Mouse (Mus musculus) midbrain, postnatal 0 days (tissue): ENCODE measurements around the gene Slc27a4. TPM values are rescaled to one million over a fixed set of nuclear protein-coding genes. Genes with fewer than 3 reads are reported as not detected.
A peak's percentile ranks its signal among the peaks of the same experiment; 100 is the strongest.

Experiments
- ATAC-seq: fragments of 200-750 bp; cut with Nextera tagmentation; 2 replicates; pipeline ENCODE4 v1.8.0; 2017; ENCODE audit warnings: moderate number of reproducible peaks, mild to moderate bottlenecking, moderate TSS enrichment, moderate library complexity; ENCODE audit not compliant: low FRiP score
- DNase-seq: peaks from one replicate; pipeline ENCODE4 v3.0.0-alpha.2; 2015; ENCODE audit warnings: low spot score
- H3K27ac ChIP-seq: fragments of 300-500 bp; sonication (generic); 2 replicates; pipeline ENCODE4 v1.5.1; 2014; ENCODE audit warnings: low read depth, mild to moderate bottlenecking, low read length, mixed read lengths
- H3K27me3 ChIP-seq: fragments of 300-500 bp; sonication (generic); 2 replicates; pipeline ENCODE4 v1.6.1; 2014; ENCODE audit warnings: low read length, control low read depth, mixed read lengths; ENCODE audit not compliant: insufficient read depth
- H3K36me3 ChIP-seq: fragments of 300-500 bp; sonication (generic); 2 replicates; pipeline ENCODE4 v1.6.1; 2014; ENCODE audit warnings: low read length, control low read depth, mixed read lengths; ENCODE audit not compliant: insufficient read depth
- H3K4me1 ChIP-seq: fragments of 300-500 bp; sonication (generic); 2 replicates; pipeline ENCODE4 v1.6.1; 2014; ENCODE audit warnings: mild to moderate bottlenecking, control low read depth, antibody characterized with exemption, low read length, mixed read lengths; ENCODE audit not compliant: insufficient read depth
- H3K4me2 ChIP-seq: fragments of 300-500 bp; sonication (generic); 2 replicates; pipeline ENCODE4 v1.6.1; 2014; ENCODE audit warnings: low read depth, mild to moderate bottlenecking, low read length, mixed read lengths; ENCODE audit not compliant: poor library complexity, severe bottlenecking
- H3K4me3 ChIP-seq: fragments of 300-500 bp; sonication (generic); 2 replicates; pipeline ENCODE4 v1.5.1; 2014; ENCODE audit warnings: low read depth, mild to moderate bottlenecking, low read length, moderate library complexity
- H3K9ac ChIP-seq: fragments of 300-500 bp; sonication (generic); replicated peaks from 2 replicates; pipeline ENCODE4 v1.6.1; 2014; ENCODE audit warnings: mild to moderate bottlenecking, low read length, moderate library complexity, mixed read lengths; ENCODE audit not compliant: poor library complexity, severe bottlenecking
- H3K9me3 ChIP-seq: fragments of 300-500 bp; sonication (generic); 2 replicates; pipeline ENCODE4 v1.6.1; 2016; ENCODE audit warnings: low read length, control low read depth
- CTCF ChIP-seq: IDR thresholded peaks from 2 replicates; pipeline ENCODE4 v1.5.1; 2016; ENCODE audit warnings: antibody characterized with exemption, mild to moderate bottlenecking
- WGBS: fragments of 180-500 bp; shearing (Covaris S2); extraction: QIAGEN DNeasy Blood & Tissue Kit; methylation state at CpG from one replicate; pipeline ENCODE4 v1.1.7; 2014; 5-methylcytosine and 5-hydroxymethylcytosine counted together
- polyA plus RNA-seq: library from polyadenylated mRNA; unstranded; fragments of >200 nt; fragmentation: Nextera tagmentation; extraction: Ambion mirVana; gene quantifications from 2 replicates; pipeline ENCODE4 v1.2.1, GENCODE M21; 2015
- total RNA-seq: library from RNA; depleted of rRNA; stranded (reverse); fragments of >200 nt; gene quantifications from 2 replicates; pipeline ENCODE4 v1.2.3, GENCODE M21; 2014

The Slc27a4 gene
- total and polyA plus RNA-seq, 2 experiments from 2014 or later = 48.5 to 128 TPM

DNA sequence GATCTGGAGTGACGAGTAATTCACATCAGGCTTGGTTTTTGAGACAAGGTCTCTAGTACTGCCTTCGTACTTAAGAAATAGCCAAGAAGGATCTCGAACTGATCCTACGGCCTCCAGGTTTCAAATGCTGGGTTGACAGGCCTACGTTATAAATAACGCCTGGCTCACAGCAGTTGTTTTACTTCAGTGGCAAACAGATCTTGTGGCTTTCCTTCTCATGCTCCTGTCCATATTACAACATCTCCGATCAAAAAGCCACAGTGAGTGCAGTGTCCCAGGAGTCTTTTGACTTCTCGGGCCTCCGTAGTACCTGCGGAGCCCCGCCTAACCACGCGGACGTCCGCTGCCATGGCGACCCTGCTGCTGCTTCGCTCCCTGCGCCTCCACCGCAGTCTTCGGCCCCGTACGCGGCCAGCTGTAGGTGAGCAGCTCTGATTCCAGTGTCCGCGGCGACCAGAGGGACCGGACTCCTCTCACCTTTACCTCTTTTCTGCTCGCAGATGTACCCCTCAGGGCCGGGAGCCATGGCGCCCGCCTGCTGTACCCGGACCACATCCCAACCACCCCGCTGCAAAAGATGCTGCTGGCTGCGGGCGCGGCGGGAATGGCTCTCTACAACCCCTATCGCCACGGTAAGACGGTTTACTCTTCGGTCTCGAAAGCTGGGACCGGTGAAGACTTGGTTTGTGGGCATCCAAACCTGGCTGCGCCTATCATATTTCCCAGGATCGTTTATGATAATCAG lies 14.3 kb upstream of the Slc27a4 start, which contains the start of gene Trub2:
Gene Trub2, minus strand, starts transcription at position 566 of the 745 bp plus-strand sequence.
- Histone ChIP-seq H3K27me3 (no peaks in the 10 kb centered on the region), H3K4me1 (0 out of 2 replicates have a peak, but pooled peaks cover 4% of the 10 kb centered on the region), H3K4me2 (peak within 1 kb of the TSS; percentile 81), H3K27ac (peak within 1 kb of the TSS; percentile 81), H3K36me3 (peaks cover 48% of the 10 kb centered on the region), H3K4me3 (peak within 1 kb of the TSS; percentile 80), H3K9ac (peak within 1 kb of the TSS; percentile 75), H3K9me3 (no peaks in the 10 kb centered on the region)
- WGBS = under 1% methylated on average over 45 of the region's 45 CpGs
- TF ChIP-seq CTCF = no peak
- ATAC-seq (peak; percentile 85), DNase-seq (peak; percentile 85)

DNA sequence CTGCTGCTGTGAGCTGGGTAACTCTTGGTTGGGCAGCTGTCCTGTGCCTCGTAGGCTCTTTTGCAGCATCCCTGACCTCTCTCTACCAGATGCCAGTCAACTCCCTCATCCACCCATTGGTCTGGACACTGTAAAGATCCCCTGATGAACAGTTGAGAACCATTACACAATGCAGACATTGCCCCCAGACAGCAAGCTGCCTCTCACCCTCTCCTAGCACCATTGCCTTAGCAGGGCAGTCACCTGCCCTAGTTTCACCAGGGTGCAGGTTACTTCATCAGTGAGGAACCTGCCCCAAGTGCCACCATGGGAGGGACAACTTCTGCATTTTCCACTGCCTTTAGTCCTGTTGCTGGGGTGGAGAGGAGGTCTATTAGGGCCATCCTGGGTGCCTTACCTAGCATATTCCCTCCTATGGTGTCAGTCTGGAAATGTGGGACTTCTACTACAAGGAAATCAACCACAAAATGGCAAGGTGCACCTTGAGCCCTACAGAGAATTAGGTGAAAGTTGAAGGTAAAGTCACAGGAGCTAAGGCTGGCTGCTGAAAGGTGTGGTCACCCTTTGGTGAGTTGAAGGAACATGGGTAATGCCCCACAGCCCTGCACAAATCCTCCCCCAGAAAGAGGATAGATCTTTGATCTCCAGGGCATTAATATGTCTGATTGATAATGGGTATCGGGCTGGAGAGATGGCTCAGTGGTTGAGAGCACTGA lies 9.5 kb upstream of the Slc27a4 start:
- H3K4me1 ChIP-seq = no peaks in the 10 kb centered on the region
- H3K27me3 ChIP-seq = no peaks in the 10 kb centered on the region
- no peak overlapping the region for H3K9ac ChIP-seq
- H3K9me3 ChIP-seq = no peaks in the 10 kb centered on the region
- no peak for DNase-seq
- H3K4me2 ChIP-seq = no peak overlapping the region
- TF ChIP-seq CTCF = no peak
- no peak for ATAC-seq
- 95% methylated on average over 2 of the region's 2 CpGs for WGBS
- no peak overlapping the region for H3K4me3 ChIP-seq
- peaks cover 48% of the 10 kb centered on the region for H3K36me3 ChIP-seq
- H3K27ac ChIP-seq = no peak overlapping the region

GRCm38 (mm10) chr2:29802827-29803201 lies 380 bp downstream of the Slc27a4 start:
- peak overlapping the region; percentile 61 for H3K4me2 ChIP-seq
- H3K27me3 ChIP-seq = no peaks in the 10 kb centered on the region
- peak overlapping the region; percentile 95 for H3K9ac ChIP-seq
- DNase-seq = peak; percentile 30
- TF ChIP-seq CTCF = no peak
- peaks cover 34% of the 10 kb centered on the region for H3K36me3 ChIP-seq
- H3K9me3 ChIP-seq = no peaks in the 10 kb centered on the region
- peak; percentile 74 for ATAC-seq
- peak overlapping the region; percentile 85 for H3K27ac ChIP-seq
- peak overlapping the region; percentile 91 for H3K4me3 ChIP-seq
- H3K4me1 ChIP-seq = peaks cover 3% of the 10 kb centered on the region; the same call in 1 of the 2 replicates
- WGBS = under 1% methylated on average over 30 of the region's 39 CpGs

DNA sequence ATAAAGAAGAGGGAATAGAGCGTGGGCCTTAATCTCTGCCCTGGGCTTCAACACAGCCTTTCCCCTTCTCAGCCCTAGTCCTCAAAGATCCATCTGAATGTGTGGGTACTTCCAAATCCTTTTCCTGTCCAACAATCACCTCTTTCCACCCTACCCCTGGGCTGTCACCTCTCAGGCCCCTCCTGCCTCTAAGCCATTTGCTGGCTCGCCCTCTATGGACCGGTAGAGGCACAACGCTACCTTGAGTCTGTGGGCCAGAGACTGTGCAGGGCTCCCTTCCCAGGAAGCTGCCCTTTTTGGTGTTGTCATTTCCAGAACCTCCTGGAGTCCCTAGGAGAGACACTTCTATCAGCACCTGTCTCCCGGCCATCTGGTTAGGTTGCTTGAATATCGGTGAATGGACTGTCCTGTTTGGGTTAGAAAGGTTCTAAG lies 982 bp downstream of the Slc27a4 start:
- no peaks in the 10 kb centered on the region for H3K27me3 ChIP-seq
- peak overlapping the region; percentile 85 for H3K27ac ChIP-seq
- TF ChIP-seq CTCF = peak; percentile 67
- peak overlapping the region; percentile 95 for H3K9ac ChIP-seq
- H3K4me1 ChIP-seq = peaks cover 3% of the 10 kb centered on the region; the same call in 1 of the 2 replicates
- ATAC-seq (no peak), DNase-seq (peak; percentile 46)
- H3K9me3 ChIP-seq = no peaks in the 10 kb centered on the region
- WGBS = 17% methylated on average over 6 of the region's 6 CpGs
- peaks cover 39% of the 10 kb centered on the region for H3K36me3 ChIP-seq
- peak overlapping the region; percentile 91 for H3K4me3 ChIP-seq
- peak overlapping the region; percentile 61 for H3K4me2 ChIP-seq

GRCm38 (mm10) chr2:29815678-29816371 lies 13.4 kb downstream of the Slc27a4 start:
- WGBS = 84% methylated on average over 11 of the region's 11 CpGs
- no peak overlapping the region for H3K4me3 ChIP-seq
- H3K27me3 ChIP-seq = no peaks in the 10 kb centered on the region
- no peak overlapping the region for H3K27ac ChIP-seq
- H3K36me3 ChIP-seq = peaks cover 57% of the 10 kb centered on the region
- no peak overlapping the region for H3K4me2 ChIP-seq
- no peak for TF ChIP-seq CTCF
- peaks cover 11% of the 10 kb centered on the region; the same call in 1 of the 2 replicates for H3K4me1 ChIP-seq
- ATAC-seq (no peak), DNase-seq (no peak)
- no peak overlapping the region for H3K9ac ChIP-seq
- no peaks in the 10 kb centered on the region for H3K9me3 ChIP-seq
